Mouse (Mus musculus): Measurements from ENCODE around the gene Vmn1r60. TPM values are rescaled to one million over a fixed set of nuclear protein-coding genes. Genes with fewer than 3 reads are reported as not detected.
"Not testable (repeated sequence)": the region's sequence is repeated elsewhere in the genome, so short reads cannot be mapped to it uniquely, and the experiment has no call there.

The Vmn1r60 gene
- not detected in 2 replicates for polyA plus RNA-seq (2016; fragmentation: Nextera tagmentation; extraction: Ambion mirVana)

DNA sequence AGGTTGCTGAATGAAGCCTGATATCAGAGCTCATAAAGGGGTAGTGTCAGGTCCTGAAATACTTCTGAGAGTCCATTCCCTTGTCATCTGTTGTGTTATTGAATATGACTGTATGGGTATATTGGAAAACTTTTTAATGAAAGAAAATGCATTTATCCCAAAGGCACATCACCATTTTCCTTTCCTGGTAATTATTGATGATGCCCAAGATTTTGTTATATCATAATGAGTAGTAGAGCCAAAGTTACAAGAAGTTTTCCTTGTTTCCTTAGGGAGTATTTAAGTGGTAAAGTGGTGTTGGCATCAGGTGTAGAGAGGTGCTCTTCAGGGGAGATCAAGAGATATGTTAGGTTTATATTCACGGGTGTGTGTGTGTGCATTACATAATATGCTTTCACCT is at the start of gene Vmn1r60:
Gene Vmn1r60 (minus strand): TSS at position 101 of the 400 bp plus-strand sequence.
- H3K27ac ChIP-seq (replicated peaks); DNase-seq (ENCODE audit: low spot score); H3K9me3 ChIP-seq (replicated peaks); H3K36me3 ChIP-seq; H3K4me1 ChIP-seq; H3K27me3 ChIP-seq (ENCODE audit: low read depth, poor library complexity, severe bottlenecking); H3K4me3 ChIP-seq: not testable (repeated sequence)
- WGBS: 85% methylated on average over 1 of the region's 1 CpGs

DNA sequence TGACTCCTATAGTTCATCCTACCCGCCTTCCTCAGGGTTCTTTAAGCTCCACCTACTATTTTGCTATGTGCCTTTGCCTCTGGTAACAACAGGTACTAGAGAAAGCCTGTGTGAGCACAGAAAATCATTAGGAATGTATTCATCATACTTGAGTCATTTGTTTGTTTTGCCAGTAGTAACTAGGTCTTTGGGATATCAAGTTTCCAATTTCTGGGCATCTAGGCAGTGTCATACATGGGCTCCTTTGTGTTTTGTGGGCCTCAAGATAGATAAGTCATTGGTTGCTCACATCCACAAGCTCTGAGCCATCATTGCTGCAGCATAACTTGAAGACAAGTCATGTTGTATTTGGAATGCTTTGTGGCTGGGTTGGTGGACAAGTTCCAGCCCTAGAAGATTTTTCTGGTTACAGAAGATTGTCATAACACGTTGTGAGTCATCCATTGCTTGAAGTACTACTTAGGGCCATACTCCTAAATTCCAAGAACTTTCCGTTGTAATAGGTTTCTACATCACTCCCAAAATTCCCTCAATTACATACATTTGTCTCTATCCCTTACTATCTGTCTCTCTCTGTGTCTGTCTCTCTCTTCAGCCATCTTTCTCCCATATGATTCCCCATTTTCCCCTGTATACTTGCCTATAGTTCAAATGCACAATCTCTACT is 6.2 kb downstream of the Vmn1r60 start:
- H3K27me3 ChIP-seq (ENCODE audit: low read depth, poor library complexity, severe bottlenecking); H3K4me1 ChIP-seq; H3K27ac ChIP-seq (replicated peaks); H3K4me3 ChIP-seq; DNase-seq (ENCODE audit: low spot score); H3K36me3 ChIP-seq: not testable (repeated sequence)
- WGBS: 58% methylated on average over 3 of the region's 3 CpGs
- H3K9me3 ChIP-seq (replicated peaks): peaks cover 35% of the 10 kb centered on the region

DNA sequence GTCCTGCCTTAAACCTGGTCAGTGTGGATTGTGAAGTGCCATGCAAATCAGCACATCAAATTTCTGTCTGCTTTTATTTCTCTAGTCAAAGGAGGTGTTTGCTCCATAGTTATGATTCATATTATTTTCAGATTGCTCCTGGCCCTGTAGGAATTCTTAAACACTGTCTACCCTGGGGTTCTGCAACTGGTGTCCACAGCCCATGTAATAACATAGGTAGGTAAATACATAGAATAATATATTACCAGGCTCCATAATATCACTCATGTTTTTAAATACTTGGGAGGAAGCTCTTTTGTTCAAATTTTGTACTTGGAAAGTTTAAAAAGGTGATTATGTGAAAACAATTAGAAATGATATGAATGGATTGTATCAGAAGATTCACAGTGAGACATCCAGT is 53.3 kb downstream of the Vmn1r60 start, which contains the start of gene Vmn2r28:
Gene Vmn2r28 (minus strand): TSS at position 101 of the 400 bp plus-strand sequence.
- H3K36me3 ChIP-seq: not testable (repeated sequence)

More for the DNA sequence above, 53.3 kb downstream of the Vmn1r60 start, which contains the start of gene Vmn2r28:
- DNase-seq (ENCODE audit: low spot score); H3K27ac ChIP-seq (replicated peaks); H3K4me3 ChIP-seq; H3K27me3 ChIP-seq (ENCODE audit: low read depth, poor library complexity, severe bottlenecking); H3K9me3 ChIP-seq (replicated peaks); H3K4me1 ChIP-seq: not testable (repeated sequence)

Other genes with a start within 250 kb of the Vmn1r60 start
- gene Gm5065, start 196.8 kb downstream of the Vmn1r60 start, polyA plus RNA-seq (2016; fragmentation: Nextera tagmentation; extraction: Ambion mirVana): not detected in 2 replicates
- gene Nlrp2, start 196.3 kb downstream of the Vmn1r60 start, polyA plus RNA-seq (2016; fragmentation: Nextera tagmentation; extraction: Ambion mirVana): not detected in 2 replicates
- not detected in 2 replicates for gene Vmn1r58, start 133.9 kb downstream of the Vmn1r60 start, polyA plus RNA-seq (2016; fragmentation: Nextera tagmentation; extraction: Ambion mirVana)
- not detected in 2 replicates for gene Vmn1r59, start 90.5 kb downstream of the Vmn1r60 start, polyA plus RNA-seq (2016; fragmentation: Nextera tagmentation; extraction: Ambion mirVana)
- not detected in 2 replicates for gene Vmn2r28, start 53.4 kb downstream of the Vmn1r60 start, polyA plus RNA-seq (2016; fragmentation: Nextera tagmentation; extraction: Ambion mirVana)
- not detected in 2 replicates for gene Vmn1r61, start 66.0 kb upstream of the Vmn1r60 start, polyA plus RNA-seq (2016; fragmentation: Nextera tagmentation; extraction: Ambion mirVana)
- gene Vmn1r62, start 126.3 kb upstream of the Vmn1r60 start, polyA plus RNA-seq (2016; fragmentation: Nextera tagmentation; extraction: Ambion mirVana): not detected in 2 replicates